Mouse (Mus musculus) brain, embryonic 14.5 days (tissue): ENCODE results near the gene Abcc8.

ENCODE experiments used
- CTCF ChIP-seq: fragments of 200-500 bp; IDR thresholded peaks from 2 replicates; pipeline ENCODE4 v1.5.1; 2012; ENCODE audit warnings: inconsistent platforms, mild to moderate bottlenecking, moderate library complexity, borderline replicate concordance; ENCODE audit not compliant: insufficient read depth, insufficient read length; ENCODE audit errors: extremely low read depth
- POLR2A ChIP-seq: fragments of 200-500 bp; IDR thresholded peaks from 2 replicates; pipeline ENCODE4 v1.6.1; 2012; ENCODE audit warnings: mild to moderate bottlenecking, inconsistent platforms, borderline replicate concordance; ENCODE audit not compliant: poor library complexity, insufficient read depth, insufficient read length, severe bottlenecking; ENCODE audit errors: extremely low read depth

DNA sequence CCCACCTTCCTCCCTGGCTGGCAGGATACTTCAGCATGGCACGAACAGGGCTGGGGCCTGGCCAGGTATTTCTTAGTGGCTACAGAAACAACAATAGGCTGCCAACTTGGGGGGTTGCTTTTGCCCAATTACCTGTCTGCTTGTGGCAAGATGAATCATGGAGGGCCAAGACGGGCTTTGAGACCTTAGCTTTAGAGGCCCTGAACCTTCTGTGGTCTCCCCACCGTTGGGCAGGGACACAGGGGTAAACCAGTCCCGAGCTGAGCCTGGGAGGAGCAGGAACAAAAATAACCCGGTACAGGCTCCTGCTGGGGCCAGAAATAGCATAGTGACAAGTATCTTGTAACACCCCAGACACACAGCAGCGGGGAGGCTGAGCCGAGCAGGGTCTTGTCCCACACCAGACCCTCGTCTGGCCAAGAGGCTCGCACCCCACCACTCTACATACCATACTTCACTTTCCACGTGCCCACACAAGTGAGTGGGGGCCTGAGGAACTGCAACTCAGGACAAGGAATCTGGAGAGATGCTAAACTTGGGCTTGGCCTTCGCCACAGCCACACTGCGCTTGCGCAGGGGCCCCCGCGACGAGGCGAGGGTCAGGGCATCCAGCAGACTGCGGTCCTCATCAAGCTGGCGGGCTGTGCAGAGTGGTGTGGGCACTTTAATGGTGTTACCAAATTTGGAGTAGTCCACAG, 81.5 kb downstream of the Abcc8 start:
- TF ChIP-seq CTCF: no peak
- no peak for TF ChIP-seq POLR2A
